Mouse (Mus musculus) intestine, postnatal 0 days (tissue): ENCODE results near the gene Edil3. TPM values are rescaled to one million over a fixed set of nuclear protein-coding genes. Genes with fewer than 3 reads are reported as not detected.

Experiments used
- ATAC-seq: fragments of 200-750 bp; cut with Nextera tagmentation; 2 replicates; pipeline ENCODE4 v1.8.0; 2017; ENCODE audit warnings: mild to moderate bottlenecking, moderate TSS enrichment, moderate library complexity
- H3K27ac ChIP-seq: fragments of 300-500 bp; sonication (generic); 2 replicates; pipeline ENCODE4 v1.5.1; 2014; ENCODE audit warnings: mild to moderate bottlenecking, low read depth, low read length, moderate library complexity
- H3K27me3 ChIP-seq: fragments of 300-500 bp; sonication (generic); replicated peaks from 2 replicates; pipeline ENCODE4 v1.6.1; 2014; ENCODE audit warnings: low read length, mixed read lengths; ENCODE audit not compliant: control insufficient read depth, insufficient read depth
- H3K36me3 ChIP-seq: fragments of 300-500 bp; sonication (generic); 2 replicates; pipeline ENCODE4 v1.6.1; 2014; ENCODE audit warnings: mild to moderate bottlenecking, moderate library complexity; ENCODE audit not compliant: control insufficient read depth, insufficient read depth
- H3K4me1 ChIP-seq: fragments of 300-500 bp; sonication (generic); replicated peaks from 2 replicates; pipeline ENCODE4 v1.6.1; 2014; ENCODE audit warnings: antibody characterized with exemption, low read length, mixed read lengths; ENCODE audit not compliant: control insufficient read depth, insufficient read depth
- H3K4me2 ChIP-seq: fragments of 300-500 bp; sonication (generic); replicated peaks from 2 replicates; pipeline ENCODE4 v1.6.1; 2014; ENCODE audit warnings: low read depth, mild to moderate bottlenecking, moderate library complexity
- H3K4me3 ChIP-seq: fragments of 300-500 bp; sonication (generic); 2 replicates; pipeline ENCODE4 v1.5.1; 2014; ENCODE audit warnings: low read depth, low read length
- H3K9ac ChIP-seq: fragments of 300-500 bp; sonication (generic); 2 replicates; pipeline ENCODE4 v1.6.1; 2014; ENCODE audit warnings: mild to moderate bottlenecking, low read depth, low read length
- H3K9me3 ChIP-seq: fragments of 300-500 bp; sonication (generic); 2 replicates; pipeline ENCODE4 v1.6.1; 2016; ENCODE audit warnings: mixed run types; ENCODE audit not compliant: control insufficient read depth
- CTCF ChIP-seq: sonication (generic); IDR thresholded peaks from 2 replicates; pipeline ENCODE4 v1.5.1; 2016; ENCODE audit warnings: low read depth, mild to moderate bottlenecking, control low read depth, antibody characterized with exemption, moderate library complexity
- WGBS: fragments of 180-500 bp; shearing (Covaris S2); extraction: QIAGEN DNeasy Blood & Tissue Kit; methylation state at CpG from one replicate; pipeline ENCODE4 v1.1.7; 2014; 5-methylcytosine and 5-hydroxymethylcytosine counted together
- polyA plus RNA-seq: library from polyadenylated mRNA; unstranded; fragments of >200 nt; fragmentation: Nextera tagmentation; extraction: Ambion mirVana; gene quantifications from 2 replicates; pipeline ENCODE4 v1.2.1, GENCODE M21; 2015

Edil3 gene
- polyA plus RNA-seq, 1 experiment from 2014 or later: 3.0 TPM

DNA sequence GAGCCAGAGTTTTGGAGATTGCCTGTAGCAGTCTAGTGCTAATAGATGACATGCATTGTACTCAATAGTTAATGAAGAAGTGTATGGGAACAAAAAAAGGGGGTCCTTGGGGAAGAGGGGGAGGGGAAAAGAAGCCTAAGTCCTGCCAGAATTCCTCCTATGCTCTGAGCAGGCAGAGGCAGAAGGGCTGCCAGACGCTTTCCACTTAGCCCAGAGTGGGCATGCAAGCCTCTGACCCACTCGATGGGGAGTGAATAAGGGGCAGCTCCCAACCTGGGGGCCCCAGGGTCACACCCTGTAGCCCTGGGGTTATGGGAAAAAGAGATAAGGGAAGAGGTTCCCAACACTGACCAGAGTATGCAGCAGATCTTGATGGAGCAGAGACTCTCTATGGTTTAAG, 95.2 kb downstream of the Edil3 start:
- WGBS: 76% methylated on average over 2 of the region's 2 CpGs
- Histone ChIP-seq H3K4me3 (no peak overlapping the region), H3K36me3 (no peaks in the 10 kb centered on the region), H3K4me1 (no peaks in the 10 kb centered on the region), H3K4me2 (no peak overlapping the region), H3K9me3 (no peaks in the 10 kb centered on the region), H3K27ac (no peak overlapping the region), H3K9ac (no peak overlapping the region), H3K27me3 (no peaks in the 10 kb centered on the region)
- no peak for TF ChIP-seq CTCF
- ATAC-seq: no peak

DNA sequence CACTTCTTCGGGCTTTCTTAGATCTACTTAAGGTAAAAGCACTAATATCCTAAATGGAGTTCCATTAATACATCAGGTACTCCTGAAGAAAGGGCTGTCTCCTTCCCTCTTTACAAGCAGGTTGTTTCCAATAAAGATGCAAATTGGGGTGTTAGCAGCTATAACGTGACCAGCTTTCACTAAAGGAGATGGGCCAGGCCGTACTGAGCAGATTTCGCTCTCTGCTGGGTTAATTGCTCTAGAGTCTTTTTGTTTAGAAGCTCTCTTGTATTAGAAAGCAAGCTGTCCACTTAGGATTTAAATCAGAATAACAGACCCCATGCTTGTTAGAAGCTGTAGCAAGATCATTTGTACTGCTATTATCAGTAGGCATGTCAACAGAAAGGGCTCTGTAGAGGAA, 108.4 kb downstream of the Edil3 start:
- H3K27me3 ChIP-seq: no peaks in the 10 kb centered on the region
- H3K27ac ChIP-seq: no peak overlapping the region
- 73% methylated on average over 4 of the region's 4 CpGs for WGBS
- H3K36me3 ChIP-seq: no peaks in the 10 kb centered on the region
- H3K9ac ChIP-seq: no peak overlapping the region
- no peaks in the 10 kb centered on the region for H3K9me3 ChIP-seq
- no peak overlapping the region for H3K4me2 ChIP-seq
- ATAC-seq: no peak
- no peak for TF ChIP-seq CTCF
- no peaks in the 10 kb centered on the region for H3K4me1 ChIP-seq
- H3K4me3 ChIP-seq: no peak overlapping the region

DNA sequence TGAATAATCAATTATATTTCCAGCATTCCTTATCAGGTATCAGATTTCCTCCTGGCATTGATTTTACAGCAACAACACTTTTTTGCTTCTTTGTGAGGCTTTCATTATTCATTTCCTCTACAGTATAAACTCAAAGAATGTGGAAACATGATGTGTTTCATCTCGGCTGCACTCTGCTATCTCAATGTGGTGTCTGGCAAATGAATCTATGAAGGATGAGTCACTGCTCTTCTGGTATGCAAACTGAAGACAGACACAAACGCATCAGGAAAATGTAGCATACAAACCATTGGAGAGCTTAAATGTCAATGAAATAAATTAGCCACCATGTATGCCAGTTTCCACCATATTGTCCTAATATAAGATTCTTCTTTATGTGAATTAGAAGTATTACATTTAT, 117.3 kb downstream of the Edil3 start:
- no peak for TF ChIP-seq CTCF
- no peaks in the 10 kb centered on the region for H3K27me3 ChIP-seq
- H3K4me1 ChIP-seq: no peaks in the 10 kb centered on the region
- no peak overlapping the region for H3K4me3 ChIP-seq
- no peak overlapping the region for H3K4me2 ChIP-seq
- H3K36me3 ChIP-seq: no peaks in the 10 kb centered on the region
- H3K27ac ChIP-seq: no peak overlapping the region
- H3K9me3 ChIP-seq: no peaks in the 10 kb centered on the region
- H3K9ac ChIP-seq: no peak overlapping the region
- ATAC-seq: no peak
- WGBS: 61% methylated on average over 2 of the region's 2 CpGs

DNA sequence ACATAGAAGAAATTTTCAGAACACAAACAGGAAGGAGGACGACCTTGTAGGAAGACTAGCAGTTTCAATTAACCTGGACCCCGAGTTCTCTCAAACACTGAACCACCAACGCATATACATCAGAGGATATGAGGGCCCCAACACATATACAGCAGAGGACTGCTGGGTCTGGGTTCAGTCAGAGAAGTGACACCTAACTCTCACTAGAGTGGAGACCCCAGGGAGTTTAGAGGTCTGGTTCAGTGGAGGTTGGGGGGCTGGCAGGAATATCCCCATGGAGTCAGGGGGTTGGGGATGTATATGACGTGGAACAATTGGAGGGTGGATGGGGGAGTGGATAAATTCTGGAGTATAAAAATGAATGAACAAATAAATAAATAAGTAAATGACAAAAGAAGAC, 151.1 kb downstream of the Edil3 start:
- no peaks in the 10 kb centered on the region for H3K9me3 ChIP-seq
- H3K36me3 ChIP-seq: no peaks in the 10 kb centered on the region
- H3K27me3 ChIP-seq: no peaks in the 10 kb centered on the region
- no peak overlapping the region for H3K4me2 ChIP-seq
- WGBS: 68% methylated on average over 4 of the region's 4 CpGs
- no peaks in the 10 kb centered on the region for H3K4me1 ChIP-seq
- H3K27ac ChIP-seq: no peak overlapping the region
- no peak overlapping the region for H3K4me3 ChIP-seq
- no peak for ATAC-seq
- H3K9ac ChIP-seq: no peak overlapping the region
- no peak for TF ChIP-seq CTCF

DNA sequence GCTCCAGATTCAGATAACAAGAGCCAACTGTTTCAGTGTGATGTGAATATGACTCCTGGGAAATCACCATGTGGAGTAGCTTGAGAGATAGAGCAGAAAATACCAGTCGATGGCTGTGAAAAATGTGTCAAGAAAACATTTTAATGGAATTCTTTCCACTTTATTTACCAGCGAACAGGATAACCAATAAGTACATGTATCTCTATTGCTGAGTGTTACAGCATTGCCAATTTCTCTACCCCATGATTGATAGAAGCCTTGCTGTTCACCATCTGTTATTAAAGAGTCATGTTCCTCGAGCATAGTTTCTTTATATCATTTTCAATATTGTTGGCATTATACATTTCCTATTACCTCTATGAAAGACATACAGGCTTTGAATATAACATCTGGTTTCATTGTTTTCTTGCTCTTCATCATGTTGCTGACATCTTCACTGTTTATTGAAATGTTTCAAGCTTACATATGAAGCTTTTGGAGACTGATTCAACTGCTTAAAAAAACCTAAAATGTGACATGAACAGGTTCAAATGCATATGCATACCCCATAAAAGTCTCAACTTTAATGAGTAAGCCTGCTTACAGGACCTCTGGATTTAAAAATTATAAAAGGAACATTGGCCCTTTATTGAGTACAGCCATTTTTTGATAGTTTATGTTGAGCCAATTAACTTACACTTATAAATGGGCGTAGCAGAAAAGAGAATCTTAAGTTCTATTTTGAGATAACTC, 186.6 kb downstream of the Edil3 start:
- Histone ChIP-seq H3K9me3 (no peaks in the 10 kb centered on the region), H3K4me1 (no peaks in the 10 kb centered on the region), H3K4me2 (no peak overlapping the region), H3K27me3 (no peaks in the 10 kb centered on the region), H3K27ac (no peak overlapping the region), H3K36me3 (no peaks in the 10 kb centered on the region), H3K4me3 (no peak overlapping the region), H3K9ac (no peak overlapping the region)
- ATAC-seq: no peak
- 81% methylated on average over 4 of the region's 4 CpGs for WGBS
- no peak for TF ChIP-seq CTCF

DNA sequence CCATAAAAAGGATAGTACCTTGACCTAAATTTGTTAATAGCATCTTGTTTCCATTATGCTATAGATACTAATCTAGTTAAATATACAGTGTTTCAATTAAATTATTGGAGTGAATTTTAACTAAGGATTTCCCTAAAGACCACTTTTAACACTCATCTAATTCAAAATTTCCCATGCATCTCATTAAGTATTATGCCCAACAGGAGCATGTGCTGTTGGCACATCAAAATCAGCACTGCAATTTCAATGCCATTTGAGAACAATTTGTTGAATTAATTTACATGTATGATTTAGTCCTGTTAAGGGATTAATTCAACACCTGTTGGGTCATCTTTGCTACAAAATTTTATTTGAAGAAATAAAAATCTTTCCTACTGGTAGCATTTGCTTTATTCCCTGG, 191.2 kb downstream of the Edil3 start:
- Histone ChIP-seq H3K36me3 (no peaks in the 10 kb centered on the region), H3K9ac (no peak overlapping the region), H3K4me3 (no peak overlapping the region), H3K9me3 (no peaks in the 10 kb centered on the region), H3K27ac (no peak overlapping the region), H3K4me2 (no peak overlapping the region), H3K27me3 (no peaks in the 10 kb centered on the region), H3K4me1 (no peaks in the 10 kb centered on the region)
- no peak for ATAC-seq
- no peak for TF ChIP-seq CTCF
